Mouse (Mus musculus): Measurements from ENCODE around the gene Dpf1. TPM values are rescaled to one million over a fixed set of nuclear protein-coding genes. Genes with fewer than 3 reads are reported as not detected.

The Dpf1 gene
- 40.1 and 89.5 TPM in 2 replicates for polyA plus RNA-seq (2012; rRNA removed)

GRCm38 (mm10) chr7:29303738-29304462 lies at the start of gene Dpf1:
TSS of gene Dpf1 (plus strand) at chr7:29303951.

DNA sequence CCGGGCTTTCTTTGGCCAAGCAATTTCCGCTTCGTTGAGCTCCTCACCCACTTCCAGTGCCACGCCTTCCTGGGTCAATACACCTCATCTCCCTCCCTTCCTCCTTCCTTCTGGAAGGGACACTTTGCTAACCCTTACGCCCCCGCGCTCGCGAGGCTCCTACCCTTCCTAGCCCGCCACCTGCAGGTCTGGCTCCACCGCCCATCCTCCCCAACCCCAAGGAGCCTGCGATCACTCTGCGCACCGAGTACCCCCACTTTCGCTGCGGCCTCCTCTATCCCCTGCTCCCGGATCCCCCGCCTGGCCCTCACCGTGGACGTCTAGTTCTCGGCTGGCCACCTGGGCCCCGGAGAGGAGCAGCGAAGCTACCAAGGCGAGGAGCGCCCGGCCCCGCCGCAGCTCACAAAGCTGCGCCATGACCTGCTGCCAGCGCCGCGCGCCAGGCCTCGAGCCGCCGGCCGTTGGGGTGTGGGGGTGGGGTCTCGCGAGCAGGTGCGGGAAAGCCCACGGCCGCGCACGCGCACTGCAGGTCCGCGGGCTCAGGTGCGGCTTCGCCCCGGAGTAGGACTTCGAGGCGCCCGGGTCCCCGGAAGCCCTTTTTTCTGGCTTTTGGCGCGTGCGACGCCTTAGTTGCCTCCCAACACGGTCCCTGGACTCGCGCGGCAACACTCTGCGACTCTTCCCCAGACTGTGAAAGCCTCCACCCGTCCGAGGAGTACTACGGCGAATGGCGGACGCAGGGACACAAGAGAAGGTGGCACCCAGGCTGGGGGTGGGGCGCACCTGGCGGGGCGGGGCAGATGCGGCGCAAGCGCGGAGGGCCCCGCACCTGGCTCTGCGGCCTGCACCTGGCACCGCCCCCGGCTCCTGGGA lies 22.3 kb upstream of the Dpf1 start, which contains the start of gene Spint2:
Gene Spint2, minus strand, starts transcription at position 712 of the 873 bp plus-strand sequence.

DNA sequence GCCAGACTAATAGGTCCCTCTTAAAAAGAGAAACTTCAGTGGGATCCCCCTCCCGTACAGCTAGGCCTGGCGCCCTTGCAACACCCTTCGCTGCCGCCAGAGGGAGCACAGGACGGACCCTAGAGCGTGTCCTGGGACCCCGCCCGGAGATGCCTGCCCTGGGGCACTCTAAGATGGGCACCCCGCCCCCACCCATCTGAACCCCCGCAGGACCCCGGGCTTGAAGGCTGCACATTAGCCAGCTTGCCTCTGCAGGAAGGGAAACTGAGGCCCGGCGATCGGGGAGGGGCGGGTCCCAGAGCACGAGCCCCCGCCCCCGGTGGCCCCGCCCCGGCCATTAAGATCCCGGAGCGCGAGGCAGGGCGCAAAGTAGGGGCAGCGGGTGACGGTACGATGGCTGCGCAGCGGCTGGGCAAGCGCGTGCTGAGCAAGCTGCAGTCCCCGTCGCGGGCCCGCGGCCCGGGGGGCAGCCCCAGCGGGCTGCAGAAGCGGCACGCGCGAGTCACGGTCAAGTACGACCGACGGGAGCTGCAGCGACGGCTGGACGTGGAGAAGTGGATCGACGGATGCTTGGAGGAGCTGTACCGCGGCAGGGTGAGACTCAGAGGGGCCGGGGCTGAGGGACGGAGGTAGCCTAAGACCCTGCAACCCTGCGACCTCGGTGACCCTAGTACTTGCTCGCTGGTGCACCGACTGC lies 14.7 kb upstream of the Dpf1 start, which contains the start of gene Ppp1r14a:
Gene Ppp1r14a, plus strand, starts transcription at position 367 of the 697 bp plus-strand sequence.

Other genes starting within 250 kb of the Dpf1 start
- 2.2 and 7.1 TPM in 2 replicates for gene Ryr1, start 178.8 kb upstream of the Dpf1 start, polyA plus RNA-seq (2012; rRNA removed)
- gene Rasgrp4, start 169.1 kb upstream of the Dpf1 start, polyA plus RNA-seq (2012; rRNA removed) = 2.3 and 3.5 TPM in 2 replicates
- gene Fam98c, start 147.7 kb upstream of the Dpf1 start, polyA plus RNA-seq (2012; rRNA removed) = 14.3 and 23.2 TPM in 2 replicates
- gene Ggn, start 133.7 kb upstream of the Dpf1 start, polyA plus RNA-seq (2012; rRNA removed) = 0.76 and 0.84 TPM in 2 replicates
- gene Spred3, start 133.5 kb upstream of the Dpf1 start, polyA plus RNA-seq (2012; rRNA removed) = 16.9 and 19.6 TPM in 2 replicates
- gene Psmd8, start 123.2 kb upstream of the Dpf1 start, polyA plus RNA-seq (2012; rRNA removed) = 232 and 263 TPM in 2 replicates
- gene Catsperg1, start 89.9 kb upstream of the Dpf1 start, polyA plus RNA-seq (2012; rRNA removed) = 1.3 and 2.1 TPM in 2 replicates
- gene Kcnk6, start 71.4 kb upstream of the Dpf1 start, polyA plus RNA-seq (2012; rRNA removed) = 1.0 and 2.1 TPM in 2 replicates
- 31.7 and 57.8 TPM in 2 replicates for gene Yif1b, start 65.6 kb upstream of the Dpf1 start, polyA plus RNA-seq (2012; rRNA removed)
- gene 2200002D01Rik, start 55.5 kb upstream of the Dpf1 start, polyA plus RNA-seq (2012; rRNA removed) = 1.4 and 4.8 TPM in 2 replicates
- gene Spint2, start 22.0 kb upstream of the Dpf1 start, polyA plus RNA-seq (2012; rRNA removed) = 25.7 and 29.7 TPM in 2 replicates
- gene Ppp1r14a, start 14.6 kb upstream of the Dpf1 start, polyA plus RNA-seq (2012; rRNA removed) = 21.8 and 41.9 TPM in 2 replicates
- 21.1 and 23.0 TPM in 2 replicates for gene Sipa1l3, start 214.7 kb downstream of the Dpf1 start, polyA plus RNA-seq (2012; rRNA removed)

Data from central nervous system, embryonic 11.5 days (tissue).